Mouse (Mus musculus) midbrain, embryonic 16.5 days (tissue): ENCODE results near the gene Hddc2. TPM values are rescaled to one million over a fixed set of nuclear protein-coding genes. Genes with fewer than 3 reads are reported as not detected.

ENCODE experiments used
- ATAC-seq: fragments of 200-750 bp; cut with Nextera tagmentation; 2 replicates; pipeline ENCODE4 v1.8.0; 2017; ENCODE audit warnings: moderate TSS enrichment
- H3K27ac ChIP-seq: fragments of 300-500 bp; sonication (generic); 2 replicates; pipeline ENCODE4 v1.5.1; 2014; ENCODE audit warnings: mild to moderate bottlenecking, low read length, mixed read lengths
- H3K27me3 ChIP-seq: fragments of 300-500 bp; sonication (generic); 2 replicates; pipeline ENCODE4 v1.6.1; 2014; ENCODE audit warnings: low read depth, low read length, mixed read lengths; ENCODE audit not compliant: control insufficient read depth, insufficient read depth
- H3K36me3 ChIP-seq: fragments of 300-500 bp; sonication (generic); 2 replicates; pipeline ENCODE4 v1.6.1; 2014; ENCODE audit warnings: mild to moderate bottlenecking, low read length, moderate library complexity, mixed read lengths; ENCODE audit not compliant: control insufficient read depth, insufficient read depth
- H3K4me1 ChIP-seq: fragments of 300-500 bp; sonication (generic); 2 replicates; pipeline ENCODE4 v1.6.1; 2014; ENCODE audit warnings: mild to moderate bottlenecking, low read length, mixed read lengths; ENCODE audit not compliant: control insufficient read depth, insufficient read depth
- H3K4me2 ChIP-seq: fragments of 300-500 bp; sonication (generic); 2 replicates; pipeline ENCODE4 v1.6.1; 2014; ENCODE audit warnings: mild to moderate bottlenecking, low read length, mixed read lengths
- H3K4me3 ChIP-seq: fragments of 300-500 bp; sonication (generic); 2 replicates; pipeline ENCODE4 v1.5.1; 2014; ENCODE audit warnings: low read depth, mild to moderate bottlenecking, low read length, moderate library complexity, mixed read lengths
- H3K9ac ChIP-seq: fragments of 300-500 bp; sonication (generic); 2 replicates; pipeline ENCODE4 v1.6.1; 2014; ENCODE audit warnings: low read depth, low read length, mixed read lengths
- H3K9me3 ChIP-seq: fragments of 300-500 bp; sonication (generic); replicated peaks from 2 replicates; pipeline ENCODE4 v1.6.1; 2014; ENCODE audit warnings: mild to moderate bottlenecking, low read length, mixed read lengths; ENCODE audit not compliant: control insufficient read depth, poor library complexity, severe bottlenecking
- WGBS: fragments of 180-500 bp; shearing (Covaris S2); extraction: QIAGEN DNeasy Blood & Tissue Kit; methylation state at CpG from one replicate; pipeline ENCODE4 v1.1.7; 2014; 5-methylcytosine and 5-hydroxymethylcytosine counted together
- polyA plus RNA-seq: library from polyadenylated mRNA; unstranded; fragments of >200 nt; fragmentation: Nextera tagmentation; extraction: Ambion mirVana; gene quantifications from 2 replicates; pipeline ENCODE4 v1.2.1, GENCODE M21; 2015

Gene Hddc2
- 49.2 and 56.8 TPM in 2 replicates for polyA plus RNA-seq

- H3K36me3 ChIP-seq: no peaks in the 10 kb centered on the region
- H3K9me3 ChIP-seq: no peaks in the 10 kb centered on the region
- 4% methylated on average over 39 of the region's 44 CpGs for WGBS
- peaks cover 13% of the 10 kb centered on the region for H3K4me1 ChIP-seq
- H3K4me2 ChIP-seq: peak within 1 kb of the TSS; percentile 68
- H3K9ac ChIP-seq: peak within 1 kb of the TSS; percentile 82
- peak within 1 kb of the TSS; percentile 57 for H3K4me3 ChIP-seq
- peak within 1 kb of the TSS; percentile 83 for H3K27ac ChIP-seq
- peak; percentile 97 for ATAC-seq
- no peaks in the 10 kb centered on the region for H3K27me3 ChIP-seq
These were observed at the start of gene Hddc2 for GRCm38 (mm10) chr10:31312865-31313848. TSS of gene Hddc2 (plus strand) at chr10:31313383.

- no peak overlapping the region for H3K4me2 ChIP-seq
- no peak overlapping the region for H3K9ac ChIP-seq
- no peak overlapping the region for H3K27ac ChIP-seq
- ATAC-seq: peak; percentile 11; the same call in 1 of the 2 replicates
- 65% methylated on average over 2 of the region's 2 CpGs for WGBS
- no peak overlapping the region for H3K4me3 ChIP-seq
- no peaks in the 10 kb centered on the region for H3K36me3 ChIP-seq
- no peaks in the 10 kb centered on the region for H3K4me1 ChIP-seq
- H3K9me3 ChIP-seq: no peaks in the 10 kb centered on the region
- no peaks in the 10 kb centered on the region for H3K27me3 ChIP-seq
These were observed 40.4 kb upstream of the Hddc2 start for GRCm38 (mm10) chr10:31272738-31273137.

GRCm38 (mm10) chr10:31273171-31273570 is 40.0 kb upstream of the Hddc2 start:
- no peaks in the 10 kb centered on the region for H3K4me1 ChIP-seq
- H3K9me3 ChIP-seq: no peaks in the 10 kb centered on the region
- WGBS: 21% methylated on average over 1 of the region's 1 CpGs
- no peak overlapping the region for H3K4me2 ChIP-seq
- peak; percentile 42; the same call in 1 of the 2 replicates for ATAC-seq
- H3K4me3 ChIP-seq: no peak overlapping the region
- no peak overlapping the region for H3K9ac ChIP-seq
- H3K36me3 ChIP-seq: no peaks in the 10 kb centered on the region
- H3K27ac ChIP-seq: no peak overlapping the region
- no peaks in the 10 kb centered on the region for H3K27me3 ChIP-seq

- H3K4me2 ChIP-seq: no peak overlapping the region
- ATAC-seq: no peak
These were observed 25.4 kb upstream of the Hddc2 start for GRCm38 (mm10) chr10:31287787-31288186.

GRCm38 (mm10) chr10:31288697-31289390 is 24.3 kb upstream of the Hddc2 start:
- WGBS: 89% methylated on average over 4 of the region's 4 CpGs

More at GRCm38 (mm10) chr10:31287787-31288186, 25.4 kb upstream of the Hddc2 start:
- Histone ChIP-seq H3K27me3 (no peaks in the 10 kb centered on the region), H3K4me1 (no peaks in the 10 kb centered on the region), H3K4me3 (no peak overlapping the region), H3K36me3 (no peaks in the 10 kb centered on the region), H3K9ac (no peak overlapping the region), H3K27ac (no peak overlapping the region), H3K9me3 (no peaks in the 10 kb centered on the region)

GRCm38 (mm10) chr10:31295705-31296104 is 17.5 kb upstream of the Hddc2 start:
- H3K27ac ChIP-seq: no peak overlapping the region
- H3K4me3 ChIP-seq: no peak overlapping the region
- H3K4me2 ChIP-seq: no peak overlapping the region
- 0 out of 2 replicates have a peak, but pooled peaks have one; percentile 28 for ATAC-seq
- 12% methylated on average over 5 of the region's 5 CpGs for WGBS
- H3K27me3 ChIP-seq: no peaks in the 10 kb centered on the region
- no peaks in the 10 kb centered on the region for H3K9me3 ChIP-seq
- no peaks in the 10 kb centered on the region for H3K4me1 ChIP-seq
- H3K9ac ChIP-seq: no peak overlapping the region
- H3K36me3 ChIP-seq: no peaks in the 10 kb centered on the region

More at GRCm38 (mm10) chr10:31288697-31289390, 24.3 kb upstream of the Hddc2 start:
- no peak overlapping the region for H3K4me3 ChIP-seq
- H3K9me3 ChIP-seq: no peaks in the 10 kb centered on the region
- no peaks in the 10 kb centered on the region for H3K36me3 ChIP-seq
- no peak for ATAC-seq
- H3K27me3 ChIP-seq: no peaks in the 10 kb centered on the region
- H3K9ac ChIP-seq: no peak overlapping the region
- H3K27ac ChIP-seq: no peak overlapping the region
- no peaks in the 10 kb centered on the region for H3K4me1 ChIP-seq
- H3K4me2 ChIP-seq: no peak overlapping the region

GRCm38 (mm10) chr10:31296458-31296857 is 16.7 kb upstream of the Hddc2 start:
- no peak overlapping the region for H3K9ac ChIP-seq
- H3K4me1 ChIP-seq: no peaks in the 10 kb centered on the region
- no peak overlapping the region for H3K27ac ChIP-seq
- no peak overlapping the region for H3K4me3 ChIP-seq
- WGBS: 14% methylated on average over 1 of the region's 1 CpGs
- no peak overlapping the region for H3K4me2 ChIP-seq
- H3K36me3 ChIP-seq: no peaks in the 10 kb centered on the region
- no peaks in the 10 kb centered on the region for H3K27me3 ChIP-seq
- no peaks in the 10 kb centered on the region for H3K9me3 ChIP-seq
- no peak for ATAC-seq

GRCm38 (mm10) chr10:31297106-31297505 is 16.1 kb upstream of the Hddc2 start:
- no peak overlapping the region for H3K27ac ChIP-seq
- H3K4me1 ChIP-seq: no peaks in the 10 kb centered on the region
- H3K36me3 ChIP-seq: no peaks in the 10 kb centered on the region

More at GRCm38 (mm10) chr10:31297106-31297505, 16.1 kb upstream of the Hddc2 start:
- H3K4me3 ChIP-seq: no peak overlapping the region
- H3K4me2 ChIP-seq: no peak overlapping the region
- H3K9ac ChIP-seq: no peak overlapping the region
- WGBS: 58% methylated on average over 4 of the region's 4 CpGs
- no peaks in the 10 kb centered on the region for H3K9me3 ChIP-seq
- ATAC-seq: no peak
- H3K27me3 ChIP-seq: no peaks in the 10 kb centered on the region
